Mouse (Mus musculus) G1E (cell line): Measurements from ENCODE around the gene Kcnn3. TPM values are rescaled to one million over a fixed set of nuclear protein-coding genes. Genes with fewer than 3 reads are reported as not detected.

Source experiments
- ATAC-seq: 2 replicates; pipeline ENCODE4 v1.8.0; 2016; ENCODE audit warnings: mild to moderate bottlenecking; ENCODE audit not compliant: insufficient number of reproducible peaks, poor library complexity, low FRiP score, severe bottlenecking; ENCODE audit errors: extremely low read depth
- DNase-seq: peaks from one replicate; pipeline ENCODE4 v3.0.0; 2012; ENCODE audit warnings: low spot score
- H3K27me3 ChIP-seq: 2 replicates; pipeline ENCODE4 v1.6.1; 2012; ENCODE audit warnings: mild to moderate bottlenecking, low read length, inconsistent platforms; ENCODE audit not compliant: insufficient read depth
- H3K36me3 ChIP-seq: replicated peaks from 2 replicates; pipeline ENCODE3; 2012; ENCODE audit warnings: mild to moderate bottlenecking, inconsistent platforms
- H3K4me1 ChIP-seq: 2 replicates; pipeline ENCODE4 v1.6.1; 2012; ENCODE audit warnings: low read depth, low read length, inconsistent platforms, mixed read lengths; ENCODE audit not compliant: insufficient read depth
- H3K4me3 ChIP-seq: 2 replicates; pipeline ENCODE4 v1.5.1; 2012; ENCODE audit warnings: low read depth, mild to moderate bottlenecking, inconsistent platforms, low read length, moderate library complexity, mixed read lengths
- H3K9me3 ChIP-seq: replicated peaks from 2 replicates; pipeline ENCODE4 v1.6.1; 2012; ENCODE audit warnings: inconsistent platforms
- CTCF ChIP-seq: IDR thresholded peaks from 2 replicates; pipeline ENCODE4 v1.5.1; 2012; ENCODE audit warnings: low read depth, low read length, inconsistent platforms, mixed read lengths
- GATA1 ChIP-seq: IDR thresholded peaks from 2 replicates; pipeline ENCODE4 v1.6.1; 2012; ENCODE audit warnings: borderline replicate concordance, low read length, inconsistent platforms, mixed read lengths
- GATA2 ChIP-seq: IDR thresholded peaks from 2 replicates; pipeline ENCODE4 v1.6.1; 2012; ENCODE audit warnings: low read depth, low read length, inconsistent platforms, borderline replicate concordance
- POLR2AphosphoS5 ChIP-seq: IDR thresholded peaks from 2 replicates; pipeline ENCODE4 v1.6.1; 2012; ENCODE audit warnings: low read depth, low read length, inconsistent platforms; ENCODE audit not compliant: insufficient replicate concordance
- TAL1 ChIP-seq: conservative IDR thresholded peaks from 2 replicates; pipeline ENCODE4 v1.6.1; 2012; ENCODE audit warnings: low read depth, low read length, inconsistent platforms, mixed read lengths
- polyA plus RNA-seq: library from polyadenylated mRNA; stranded (reverse); fragments of >175 nt; gene quantifications from 2 replicates; pipeline ENCODE4 v1.2.3, GENCODE M21; 2012
- total RNA-seq, 2 experiments: library from RNA; stranded (forward) in 1 of 2; stranded (reverse) in 1 of 2; fragments of 200-1000 nt in 1 of 2; fragments of >200 nt in 1 of 2; fragmentation: Nextera tagmentation in 1 of 2; gene quantifications; 2 replicates each; pipeline ENCODE4 v1.2.3; 2014 to 2017

The Kcnn3 gene
- total and polyA plus RNA-seq, 3 experiments, result 0.16 TPM; not detected in 2

DNA sequence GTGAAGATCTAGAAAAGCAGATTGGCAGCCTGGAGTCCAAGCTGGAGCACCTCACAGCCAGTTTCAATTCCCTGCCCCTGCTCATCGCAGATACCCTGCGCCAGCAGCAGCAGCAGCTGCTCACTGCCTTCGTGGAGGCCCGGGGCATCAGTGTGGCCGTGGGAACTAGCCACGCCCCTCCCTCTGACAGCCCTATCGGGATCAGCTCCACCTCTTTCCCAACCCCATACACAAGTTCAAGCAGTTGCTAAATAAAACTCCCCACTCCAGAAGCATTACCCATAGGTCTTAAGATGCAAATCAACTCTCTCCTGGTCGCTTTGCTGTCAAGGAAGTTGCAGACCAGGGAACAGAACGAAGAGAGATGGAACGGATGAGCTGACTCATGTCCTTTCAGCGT, 147.2 kb downstream of the Kcnn3 start:
- TF ChIP-seq GATA2, result no peak
- no peak for TF ChIP-seq TAL1
- no peak for TF ChIP-seq GATA1
- no peak for TF ChIP-seq POLR2AphosphoS5
- no peak for TF ChIP-seq CTCF
- DNase-seq, result no peak

GRCm38 (mm10) chr3:89671334-89671733, 151.4 kb downstream of the Kcnn3 start:
- Histone ChIP-seq H3K4me3 (no peak overlapping the region), H3K36me3 (no peaks in the 10 kb centered on the region), H3K4me1 (no peaks in the 10 kb centered on the region; the same call in 1 of the 2 replicates), H3K27me3 (peaks cover 6% of the 10 kb centered on the region), H3K9me3 (no peaks in the 10 kb centered on the region)
- TF ChIP-seq CTCF (no peak), TAL1 (no peak)
- ATAC-seq (no peak), DNase-seq (no peak)

More for the DNA sequence above, 147.2 kb downstream of the Kcnn3 start:
- no peak for ATAC-seq
- H3K4me3 ChIP-seq, result no peak overlapping the region
- peaks cover 6% of the 10 kb centered on the region for H3K27me3 ChIP-seq
- no peaks in the 10 kb centered on the region for H3K36me3 ChIP-seq
- H3K9me3 ChIP-seq, result no peaks in the 10 kb centered on the region
- no peaks in the 10 kb centered on the region; the same call in 1 of the 2 replicates for H3K4me1 ChIP-seq

GRCm38 (mm10) chr3:89672573-89673317, 152.8 kb downstream of the Kcnn3 start:
- no peak for DNase-seq
- no peaks in the 10 kb centered on the region for H3K4me1 ChIP-seq
- H3K4me3 ChIP-seq, result no peak overlapping the region
- no peak for TF ChIP-seq TAL1
- no peak for TF ChIP-seq POLR2AphosphoS5
- no peak for TF ChIP-seq GATA2
- no peak for TF ChIP-seq GATA1
- no peak for ATAC-seq
- no peaks in the 10 kb centered on the region for H3K9me3 ChIP-seq
- no peaks in the 10 kb centered on the region for H3K36me3 ChIP-seq
- peaks cover 4% of the 10 kb centered on the region; the same call in 1 of the 2 replicates for H3K27me3 ChIP-seq

DNA sequence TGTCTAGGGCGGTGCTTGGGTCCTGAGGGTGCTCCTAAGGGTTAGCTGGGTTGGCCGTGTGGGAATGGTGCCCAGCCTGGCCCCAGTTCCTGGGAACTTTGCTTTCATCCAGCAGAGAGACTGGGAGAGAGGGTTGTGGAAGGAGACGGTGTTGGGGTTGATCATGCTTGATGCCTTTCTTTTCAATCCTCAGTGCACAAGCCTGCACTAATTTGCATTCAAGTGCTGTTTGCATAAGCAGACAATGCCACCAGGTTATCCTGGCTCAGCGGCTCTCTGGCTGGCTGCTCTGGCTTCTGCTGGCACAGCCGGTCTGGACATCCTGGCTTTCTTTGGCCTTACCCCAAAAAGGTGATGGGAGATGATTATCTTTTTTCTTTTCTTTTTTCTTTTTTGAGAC, 157.7 kb downstream of the Kcnn3 start:
- DNase-seq, result no peak
- H3K27me3 ChIP-seq, result peaks cover 7% of the 10 kb centered on the region; the same call in 1 of the 2 replicates
- no peak for ATAC-seq

DNA sequence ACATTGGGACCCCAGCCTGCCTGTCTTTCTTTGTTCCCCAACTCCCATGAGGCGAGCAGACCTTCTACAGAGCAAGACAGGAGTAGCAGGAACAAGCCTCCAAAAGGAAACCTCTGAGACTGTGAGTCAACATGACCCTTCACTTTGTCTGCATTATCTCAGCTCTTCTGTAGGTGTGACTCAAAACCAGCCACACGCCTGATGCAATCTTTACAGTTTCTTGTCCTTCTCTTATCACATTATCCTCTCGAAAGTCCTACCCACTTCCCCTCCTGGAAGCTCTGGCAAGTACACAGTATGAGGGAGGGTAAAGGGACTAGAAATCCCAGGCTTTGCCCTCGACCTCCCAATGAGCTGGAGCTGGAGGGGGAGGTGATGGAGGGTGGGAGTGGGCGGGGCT, 166.1 kb downstream of the Kcnn3 start:
- Histone ChIP-seq H3K9me3 (no peaks in the 10 kb centered on the region), H3K36me3 (no peaks in the 10 kb centered on the region), H3K4me3 (no peak overlapping the region), H3K4me1 (no peaks in the 10 kb centered on the region), H3K27me3 (peaks cover 10% of the 10 kb centered on the region; the same call in 1 of the 2 replicates)
- ATAC-seq, result no peak
- TF ChIP-seq POLR2AphosphoS5 (no peak), GATA1 (no peak)
- no peak for DNase-seq

More for the DNA sequence above, 157.7 kb downstream of the Kcnn3 start:
- no peaks in the 10 kb centered on the region for H3K4me1 ChIP-seq
- H3K4me3 ChIP-seq, result no peak overlapping the region
- H3K9me3 ChIP-seq, result no peaks in the 10 kb centered on the region
- no peaks in the 10 kb centered on the region for H3K36me3 ChIP-seq
- TF ChIP-seq GATA1 (no peak), TAL1 (no peak), POLR2AphosphoS5 (no peak), CTCF (no peak), GATA2 (no peak)

GRCm38 (mm10) chr3:89688694-89689581, 169.0 kb downstream of the Kcnn3 start:
- no peak for ATAC-seq
- peak; percentile 41 for DNase-seq
- peak; percentile 71 for TF ChIP-seq CTCF
- TF ChIP-seq TAL1, result no peak
- peaks cover 5% of the 10 kb centered on the region; the same call in 1 of the 2 replicates for H3K27me3 ChIP-seq
- no peaks in the 10 kb centered on the region for H3K9me3 ChIP-seq
- no peaks in the 10 kb centered on the region for H3K36me3 ChIP-seq
- no peaks in the 10 kb centered on the region for H3K4me1 ChIP-seq
- H3K4me3 ChIP-seq, result no peak overlapping the region
